Mouse (Mus musculus): ENCODE measurements at regions not wholly inside any gene's neighbourhood (a gene's known extent, or its start where the extent isn't known, plus 50 kb on each side); places are given as distances from the start of the nearest gene placed in this dataset.

- Histone ChIP-seq H3K4me1 (replicated peaks; ENCODE audit: control insufficient read depth, insufficient read depth, low read length) (no peaks in the 10 kb centered on the region), H3K9ac (ENCODE audit: low read length) (no peak overlapping the region), H3K9me3 (ENCODE audit: control insufficient read depth, low read length) (no peaks in the 10 kb centered on the region), H3K4me3 (ENCODE audit: low read depth, low read length) (no peak overlapping the region), H3K27me3 (ENCODE audit: control insufficient read depth, insufficient read depth, low read length) (no peaks in the 10 kb centered on the region), H3K27ac (ENCODE audit: low read depth, low read length) (no peak overlapping the region), H3K36me3 (ENCODE audit: control insufficient read depth, insufficient read depth, low read length) (no peaks in the 10 kb centered on the region), H3K4me2 (ENCODE audit: low read depth, low read length, severe bottlenecking) (no peak overlapping the region)
- WGBS, result 85% methylated on average over 7 of the region's 7 CpGs
- ATAC-seq (replicated peaks; ENCODE audit: low FRiP score) (no peak), DNase-seq (ENCODE audit: low spot score) (no peak)
Observed at GRCm38 (mm10) chr6:31995977-31996376, 54.1 kb upstream of the 1700012A03Rik start.

- no peak for ATAC-seq (replicated peaks; ENCODE audit: low FRiP score)
- no peak for DNase-seq (ENCODE audit: low spot score)
Observed at GRCm38 (mm10) chr6:31995249-31995648, 54.8 kb upstream of the 1700012A03Rik start.

GRCm38 (mm10) chr6:31985698-31986097, 64.3 kb upstream of the 1700012A03Rik start:
- Histone ChIP-seq H3K36me3 (ENCODE audit: control insufficient read depth, insufficient read depth, low read length) (no peaks in the 10 kb centered on the region), H3K4me3 (ENCODE audit: low read depth, low read length) (no peak overlapping the region), H3K4me1 (replicated peaks; ENCODE audit: control insufficient read depth, insufficient read depth, low read length) (no peaks in the 10 kb centered on the region), H3K4me2 (ENCODE audit: low read depth, low read length, severe bottlenecking) (no peak overlapping the region), H3K9me3 (ENCODE audit: control insufficient read depth, low read length) (no peaks in the 10 kb centered on the region), H3K27me3 (ENCODE audit: control insufficient read depth, insufficient read depth, low read length) (no peaks in the 10 kb centered on the region), H3K9ac (ENCODE audit: low read length) (no peak overlapping the region), H3K27ac (ENCODE audit: low read depth, low read length) (no peak overlapping the region)
- under 1% methylated on average over 3 of the region's 3 CpGs for WGBS
- DNase-seq (ENCODE audit: low spot score) (no peak), ATAC-seq (replicated peaks; ENCODE audit: low FRiP score) (no peak)

More at GRCm38 (mm10) chr6:31995249-31995648, 54.8 kb upstream of the 1700012A03Rik start:
- Histone ChIP-seq H3K4me3 (ENCODE audit: low read depth, low read length) (no peak overlapping the region), H3K36me3 (ENCODE audit: control insufficient read depth, insufficient read depth, low read length) (no peaks in the 10 kb centered on the region), H3K4me1 (replicated peaks; ENCODE audit: control insufficient read depth, insufficient read depth, low read length) (no peaks in the 10 kb centered on the region), H3K27ac (ENCODE audit: low read depth, low read length) (no peak overlapping the region), H3K27me3 (ENCODE audit: control insufficient read depth, insufficient read depth, low read length) (no peaks in the 10 kb centered on the region), H3K9me3 (ENCODE audit: control insufficient read depth, low read length) (no peaks in the 10 kb centered on the region), H3K9ac (ENCODE audit: low read length) (no peak overlapping the region), H3K4me2 (ENCODE audit: low read depth, low read length, severe bottlenecking) (no peak overlapping the region)
- WGBS, result 77% methylated on average over 4 of the region's 4 CpGs

GRCm38 (mm10) chr6:31976705-31977104, 73.3 kb upstream of the 1700012A03Rik start:
- Histone ChIP-seq H3K9me3 (ENCODE audit: control insufficient read depth, low read length) (no peaks in the 10 kb centered on the region), H3K27me3 (ENCODE audit: control insufficient read depth, insufficient read depth, low read length) (no peaks in the 10 kb centered on the region), H3K9ac (ENCODE audit: low read length) (no peak overlapping the region), H3K36me3 (ENCODE audit: control insufficient read depth, insufficient read depth, low read length) (no peaks in the 10 kb centered on the region), H3K4me2 (ENCODE audit: low read depth, low read length, severe bottlenecking) (no peak overlapping the region), H3K4me1 (replicated peaks; ENCODE audit: control insufficient read depth, insufficient read depth, low read length) (no peaks in the 10 kb centered on the region), H3K4me3 (ENCODE audit: low read depth, low read length) (no peak overlapping the region), H3K27ac (ENCODE audit: low read depth, low read length) (no peak overlapping the region)
- ATAC-seq (replicated peaks; ENCODE audit: low FRiP score) (no peak), DNase-seq (ENCODE audit: low spot score) (no peak)
- WGBS, result 94% methylated on average over 6 of the region's 6 CpGs

- ATAC-seq (replicated peaks; ENCODE audit: low FRiP score), result no peak
- H3K9ac ChIP-seq (ENCODE audit: low read length), result no peak overlapping the region
- no peaks in the 10 kb centered on the region for H3K36me3 ChIP-seq (ENCODE audit: control insufficient read depth, insufficient read depth, low read length)
- H3K4me1 ChIP-seq (replicated peaks; ENCODE audit: control insufficient read depth, insufficient read depth, low read length), result no peaks in the 10 kb centered on the region
- WGBS, result 19% methylated on average over 4 of the region's 4 CpGs
- no peaks in the 10 kb centered on the region for H3K9me3 ChIP-seq (ENCODE audit: control insufficient read depth, low read length)
- H3K27ac ChIP-seq (ENCODE audit: low read depth, low read length), result no peak overlapping the region
- H3K4me3 ChIP-seq (ENCODE audit: low read depth, low read length), result no peak overlapping the region
- H3K27me3 ChIP-seq (ENCODE audit: control insufficient read depth, insufficient read depth, low read length), result no peaks in the 10 kb centered on the region
- H3K4me2 ChIP-seq (ENCODE audit: low read depth, low read length, severe bottlenecking), result no peak overlapping the region
- no peak for DNase-seq (ENCODE audit: low spot score)
Observed at GRCm38 (mm10) chr6:31948063-31948481, 102.0 kb upstream of the 1700012A03Rik start.

GRCm38 (mm10) chr6:31946572-31946971, 103.5 kb upstream of the 1700012A03Rik start:
- no peak overlapping the region for H3K27ac ChIP-seq (ENCODE audit: low read depth, low read length)
- 86% methylated on average over 5 of the region's 5 CpGs for WGBS
- H3K4me2 ChIP-seq (ENCODE audit: low read depth, low read length, severe bottlenecking), result no peak overlapping the region
- H3K9ac ChIP-seq (ENCODE audit: low read length), result no peak overlapping the region
- no peaks in the 10 kb centered on the region for H3K27me3 ChIP-seq (ENCODE audit: control insufficient read depth, insufficient read depth, low read length)
- ATAC-seq (replicated peaks; ENCODE audit: low FRiP score) (no peak), DNase-seq (ENCODE audit: low spot score) (no peak)
- no peaks in the 10 kb centered on the region for H3K9me3 ChIP-seq (ENCODE audit: control insufficient read depth, low read length)
- no peaks in the 10 kb centered on the region for H3K36me3 ChIP-seq (ENCODE audit: control insufficient read depth, insufficient read depth, low read length)
- no peaks in the 10 kb centered on the region for H3K4me1 ChIP-seq (replicated peaks; ENCODE audit: control insufficient read depth, insufficient read depth, low read length)
- H3K4me3 ChIP-seq (ENCODE audit: low read depth, low read length), result no peak overlapping the region

- 84% methylated on average over 7 of the region's 7 CpGs for WGBS
- no peak for DNase-seq (ENCODE audit: low spot score)
Observed at GRCm38 (mm10) chr6:31945347-31945746, 104.7 kb upstream of the 1700012A03Rik start.

GRCm38 (mm10) chr6:31944546-31944945, 105.5 kb upstream of the 1700012A03Rik start:
- ATAC-seq (replicated peaks; ENCODE audit: low FRiP score) (no peak), DNase-seq (ENCODE audit: low spot score) (no peak)
- Histone ChIP-seq H3K27me3 (ENCODE audit: control insufficient read depth, insufficient read depth, low read length) (no peaks in the 10 kb centered on the region), H3K4me1 (replicated peaks; ENCODE audit: control insufficient read depth, insufficient read depth, low read length) (no peaks in the 10 kb centered on the region), H3K9ac (ENCODE audit: low read length) (no peak overlapping the region), H3K4me2 (ENCODE audit: low read depth, low read length, severe bottlenecking) (no peak overlapping the region), H3K9me3 (ENCODE audit: control insufficient read depth, low read length) (no peaks in the 10 kb centered on the region), H3K4me3 (ENCODE audit: low read depth, low read length) (no peak overlapping the region), H3K36me3 (ENCODE audit: control insufficient read depth, insufficient read depth, low read length) (no peaks in the 10 kb centered on the region), H3K27ac (ENCODE audit: low read depth, low read length) (no peak overlapping the region)
- 95% methylated on average over 8 of the region's 8 CpGs for WGBS

More at GRCm38 (mm10) chr6:31945347-31945746, 104.7 kb upstream of the 1700012A03Rik start:
- Histone ChIP-seq H3K4me2 (ENCODE audit: low read depth, low read length, severe bottlenecking) (no peak overlapping the region), H3K9me3 (ENCODE audit: control insufficient read depth, low read length) (no peaks in the 10 kb centered on the region), H3K27me3 (ENCODE audit: control insufficient read depth, insufficient read depth, low read length) (no peaks in the 10 kb centered on the region), H3K9ac (ENCODE audit: low read length) (no peak overlapping the region), H3K4me3 (ENCODE audit: low read depth, low read length) (no peak overlapping the region), H3K36me3 (ENCODE audit: control insufficient read depth, insufficient read depth, low read length) (no peaks in the 10 kb centered on the region), H3K4me1 (replicated peaks; ENCODE audit: control insufficient read depth, insufficient read depth, low read length) (no peaks in the 10 kb centered on the region), H3K27ac (ENCODE audit: low read depth, low read length) (no peak overlapping the region)
- ATAC-seq (replicated peaks; ENCODE audit: low FRiP score), result no peak

GRCm38 (mm10) chr6:31942696-31943095, 107.3 kb upstream of the 1700012A03Rik start:
- no peak overlapping the region for H3K27ac ChIP-seq (ENCODE audit: low read depth, low read length)
- 54% methylated on average over 4 of the region's 4 CpGs for WGBS
- no peaks in the 10 kb centered on the region for H3K9me3 ChIP-seq (ENCODE audit: control insufficient read depth, low read length)
- H3K27me3 ChIP-seq (ENCODE audit: control insufficient read depth, insufficient read depth, low read length), result no peaks in the 10 kb centered on the region
- DNase-seq (ENCODE audit: low spot score) (no peak), ATAC-seq (replicated peaks; ENCODE audit: low FRiP score) (no peak)
- H3K36me3 ChIP-seq (ENCODE audit: control insufficient read depth, insufficient read depth, low read length), result no peaks in the 10 kb centered on the region
- H3K4me1 ChIP-seq (replicated peaks; ENCODE audit: control insufficient read depth, insufficient read depth, low read length), result no peaks in the 10 kb centered on the region
- no peak overlapping the region for H3K4me2 ChIP-seq (ENCODE audit: low read depth, low read length, severe bottlenecking)
- no peak overlapping the region for H3K4me3 ChIP-seq (ENCODE audit: low read depth, low read length)
- no peak overlapping the region for H3K9ac ChIP-seq (ENCODE audit: low read length)
